Mouse (Mus musculus) neural tube, embryonic 11.5 days (tissue): ENCODE measurements around the gene Hyal1. TPM values are rescaled to one million over a fixed set of nuclear protein-coding genes. Genes with fewer than 3 reads are reported as not detected.
A peak's percentile ranks its signal among the peaks of the same experiment; 100 is the strongest.

ENCODE experiments used
- ATAC-seq: fragments of 200-750 bp; cut with Nextera tagmentation; 2 replicates; pipeline ENCODE4 v1.8.0; 2017; ENCODE audit warnings: moderate number of reproducible peaks, mild to moderate bottlenecking, moderate TSS enrichment, moderate library complexity; ENCODE audit not compliant: insufficient read depth, low FRiP score, low TSS enrichment
- DNase-seq: peaks from one replicate; pipeline ENCODE4 v3.0.0-alpha.2; 2015; ENCODE audit warnings: low spot score
- H3K27ac ChIP-seq: fragments of 300-500 bp; sonication (generic); 2 replicates; pipeline ENCODE4 v1.5.1; 2014; ENCODE audit warnings: low read depth, mild to moderate bottlenecking, low read length
- H3K27me3 ChIP-seq: fragments of 300-500 bp; sonication (generic); 2 replicates; pipeline ENCODE4 v1.6.1; 2014; ENCODE audit warnings: mild to moderate bottlenecking, low read length, mixed read lengths; ENCODE audit not compliant: control insufficient read depth, insufficient read depth
- H3K36me3 ChIP-seq: fragments of 300-500 bp; sonication (generic); 2 replicates; pipeline ENCODE4 v1.6.1; 2014; ENCODE audit warnings: mild to moderate bottlenecking, low read length, moderate library complexity, mixed read lengths; ENCODE audit not compliant: control insufficient read depth, insufficient read depth
- H3K4me1 ChIP-seq: fragments of 300-500 bp; sonication (generic); 2 replicates; pipeline ENCODE4 v1.6.1; 2014; ENCODE audit warnings: low read length, mixed read lengths; ENCODE audit not compliant: control insufficient read depth, insufficient read depth
- H3K4me2 ChIP-seq: fragments of 300-500 bp; sonication (generic); 2 replicates; pipeline ENCODE4 v1.6.1; 2014; ENCODE audit warnings: low read depth, mild to moderate bottlenecking, moderate library complexity
- H3K4me3 ChIP-seq: fragments of 300-500 bp; sonication (generic); 2 replicates; pipeline ENCODE4 v1.5.1; 2014; ENCODE audit warnings: low read depth, low read length
- H3K9ac ChIP-seq: fragments of 300-500 bp; sonication (generic); 2 replicates; pipeline ENCODE4 v1.6.1; 2014; ENCODE audit warnings: mild to moderate bottlenecking, low read length
- H3K9me3 ChIP-seq: fragments of 300-500 bp; sonication (generic); 2 replicates; pipeline ENCODE4 v1.6.1; 2016; ENCODE audit warnings: low read length; ENCODE audit not compliant: control insufficient read depth
- WGBS: fragments of 180-500 bp; shearing (Covaris S2); extraction: QIAGEN DNeasy Blood & Tissue Kit; methylation state at CpG from one replicate; pipeline ENCODE4 v1.1.7; 2014; 5-methylcytosine and 5-hydroxymethylcytosine counted together
- polyA plus RNA-seq: library from polyadenylated mRNA; unstranded; fragments of >200 nt; fragmentation: Nextera tagmentation; extraction: Ambion mirVana; gene quantifications from 2 replicates; pipeline ENCODE4 v1.2.1, GENCODE M21; 2014

Hyal1 gene
- polyA plus RNA-seq: 3.3 and 4.0 TPM in 2 replicates

GRCm38 (mm10) chr9:107576357-107577107 lies at the start of gene Hyal1:
Gene Hyal1, plus strand, starts transcription at chr9:107576927.
- Histone ChIP-seq H3K27me3 (no peaks in the 10 kb centered on the region), H3K27ac (no peak within 1 kb of the TSS), H3K4me2 (peak within 1 kb of the TSS; percentile 51), H3K4me3 (peak within 1 kb of the TSS; percentile 21; the same call in 1 of the 2 replicates), H3K4me1 (peaks cover 15% of the 10 kb centered on the region), H3K36me3 (peaks cover 10% of the 10 kb centered on the region), H3K9ac (peak within 1 kb of the TSS; percentile 43), H3K9me3 (no peaks in the 10 kb centered on the region)
- 29% methylated on average over 16 of the region's 16 CpGs for WGBS
- ATAC-seq (peak; percentile 71; the same call in 1 of the 2 replicates), DNase-seq (peak; percentile 81)

DNA sequence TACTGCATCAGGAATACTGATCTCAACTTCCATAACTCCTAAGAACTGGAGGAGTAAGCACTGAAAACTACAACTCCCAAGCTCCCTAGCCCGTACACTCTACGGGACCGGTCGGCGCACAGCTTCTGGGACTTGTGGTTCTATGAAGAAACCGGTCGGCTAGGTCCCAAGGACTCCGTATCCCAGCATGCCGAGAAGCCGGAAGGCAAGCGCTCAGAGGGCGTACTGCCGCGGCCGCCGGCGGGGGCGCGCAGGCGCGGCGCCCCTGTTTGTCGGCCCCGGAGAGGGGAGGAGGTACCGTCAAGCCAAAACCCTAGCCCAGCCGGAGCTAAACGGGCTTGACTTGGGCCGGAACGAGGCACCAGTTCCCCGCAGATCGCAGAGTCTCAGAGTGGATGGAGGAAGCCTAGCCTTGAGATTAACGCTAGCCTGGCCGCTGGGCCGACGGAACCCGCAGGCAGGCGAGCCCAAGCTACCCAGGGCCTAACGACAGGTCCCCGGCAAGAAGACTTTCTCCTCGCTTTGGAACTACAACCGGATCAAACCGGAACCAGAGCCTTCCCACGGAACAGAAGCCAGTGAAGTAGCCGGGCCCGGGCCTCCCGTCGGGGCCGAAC lies 42.8 kb upstream of the Hyal1 start, which contains the start of gene Tmem115:
Gene Tmem115 (plus strand): TSS at position 155 of the 617 bp plus-strand sequence.
- under 1% methylated on average over 48 of the region's 48 CpGs for WGBS
- H3K27ac ChIP-seq: no peak within 1 kb of the TSS
- H3K27me3 ChIP-seq: no peaks in the 10 kb centered on the region
- H3K4me1 ChIP-seq: peaks cover 27% of the 10 kb centered on the region
- peaks cover 8% of the 10 kb centered on the region; the same call in 1 of the 2 replicates for H3K36me3 ChIP-seq
- H3K9me3 ChIP-seq: no peaks in the 10 kb centered on the region
- ATAC-seq: peak; percentile 96
- H3K9ac ChIP-seq: peak within 1 kb of the TSS; percentile 82
- peak; percentile 94 for DNase-seq
- peak within 1 kb of the TSS; percentile 68 for H3K4me3 ChIP-seq
- peak within 1 kb of the TSS; percentile 100 for H3K4me2 ChIP-seq

DNA sequence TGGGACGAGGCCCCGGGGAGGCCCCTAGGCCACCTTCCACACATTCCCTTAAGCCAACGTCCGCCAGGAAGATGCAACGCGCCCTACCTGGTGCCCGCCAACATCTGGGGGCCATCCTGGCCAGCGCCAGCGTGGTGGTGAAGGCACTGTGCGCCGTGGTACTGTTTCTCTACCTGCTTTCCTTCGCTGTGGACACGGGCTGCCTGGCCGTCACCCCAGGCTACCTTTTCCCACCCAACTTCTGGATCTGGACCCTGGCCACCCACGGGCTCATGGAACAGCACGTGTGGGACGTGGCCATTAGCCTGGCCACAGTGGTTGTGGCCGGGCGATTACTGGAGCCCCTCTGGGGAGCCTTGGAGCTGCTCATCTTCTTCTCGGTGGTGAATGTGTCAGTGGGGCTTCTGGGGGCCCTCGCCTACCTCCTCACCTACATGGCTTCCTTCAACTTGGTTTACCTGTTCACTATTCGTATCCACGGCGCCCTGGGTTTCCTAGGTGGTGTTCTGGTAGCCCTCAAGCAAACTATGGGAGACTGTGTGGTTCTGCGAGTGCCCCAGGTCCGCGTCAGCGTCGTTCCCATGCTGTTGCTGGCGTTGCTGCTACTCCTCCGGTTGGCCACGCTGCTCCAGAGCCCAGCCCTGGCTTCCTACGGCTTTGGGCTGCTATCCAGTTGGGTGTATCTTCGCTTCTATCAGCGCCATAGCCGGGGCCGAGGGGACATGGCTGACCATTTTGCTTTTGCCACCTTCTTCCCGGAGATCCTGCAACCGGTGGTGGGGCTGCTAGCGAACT lies 42.1 kb upstream of the Hyal1 start:
- peaks cover 12% of the 10 kb centered on the region; the same call in 1 of the 2 replicates for H3K36me3 ChIP-seq
- no peak for DNase-seq
- no peaks in the 10 kb centered on the region for H3K9me3 ChIP-seq
- 1% methylated on average over 40 of the region's 40 CpGs for WGBS
- peaks cover 27% of the 10 kb centered on the region for H3K4me1 ChIP-seq
- H3K4me3 ChIP-seq: peak overlapping the region; percentile 68
- no peak overlapping the region for H3K27ac ChIP-seq
- ATAC-seq: peak; percentile 15; the same call in 1 of the 2 replicates
- peak overlapping the region; percentile 100 for H3K4me2 ChIP-seq
- peak overlapping the region; percentile 82 for H3K9ac ChIP-seq
- no peaks in the 10 kb centered on the region for H3K27me3 ChIP-seq

- no peak for DNase-seq
- no peaks in the 10 kb centered on the region for H3K27me3 ChIP-seq
- H3K9me3 ChIP-seq: no peaks in the 10 kb centered on the region
- WGBS: 95% methylated on average over 7 of the region's 7 CpGs
- H3K4me1 ChIP-seq: peaks cover 40% of the 10 kb centered on the region
- H3K36me3 ChIP-seq: peaks cover 15% of the 10 kb centered on the region; the same call in 1 of the 2 replicates
- no peak overlapping the region for H3K4me2 ChIP-seq
- H3K4me3 ChIP-seq: no peak overlapping the region
- H3K9ac ChIP-seq: no peak overlapping the region
- no peak overlapping the region for H3K27ac ChIP-seq
- ATAC-seq: no peak
Measured at GRCm38 (mm10) chr9:107538231-107538630, 38.5 kb upstream of the Hyal1 start.

DNA sequence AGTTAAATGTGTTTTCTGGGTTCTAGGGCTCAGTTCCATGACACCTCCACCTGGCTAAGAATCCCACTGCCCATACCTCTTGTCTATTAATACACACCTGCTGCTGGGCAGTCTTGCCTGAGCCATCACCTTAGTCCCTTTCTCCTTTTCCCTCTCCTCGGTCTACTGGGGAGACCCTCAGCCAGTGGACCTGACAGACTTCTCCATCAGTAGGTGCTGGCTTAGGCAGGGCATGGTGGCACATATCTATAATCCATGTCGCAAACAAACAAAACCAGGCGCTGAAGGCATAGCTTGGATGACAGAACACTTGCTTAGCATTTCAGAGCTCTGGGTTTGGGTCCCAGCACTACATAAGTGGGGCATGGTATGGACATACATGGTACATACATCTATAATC lies 38.0 kb upstream of the Hyal1 start:
- Histone ChIP-seq H3K27me3 (no peaks in the 10 kb centered on the region), H3K36me3 (peaks cover 15% of the 10 kb centered on the region; the same call in 1 of the 2 replicates), H3K4me2 (no peak overlapping the region), H3K27ac (no peak overlapping the region), H3K9me3 (no peaks in the 10 kb centered on the region), H3K9ac (no peak overlapping the region), H3K4me3 (no peak overlapping the region), H3K4me1 (peaks cover 40% of the 10 kb centered on the region)
- DNase-seq: no peak
- 91% methylated on average over 3 of the region's 3 CpGs for WGBS
- no peak for ATAC-seq

DNA sequence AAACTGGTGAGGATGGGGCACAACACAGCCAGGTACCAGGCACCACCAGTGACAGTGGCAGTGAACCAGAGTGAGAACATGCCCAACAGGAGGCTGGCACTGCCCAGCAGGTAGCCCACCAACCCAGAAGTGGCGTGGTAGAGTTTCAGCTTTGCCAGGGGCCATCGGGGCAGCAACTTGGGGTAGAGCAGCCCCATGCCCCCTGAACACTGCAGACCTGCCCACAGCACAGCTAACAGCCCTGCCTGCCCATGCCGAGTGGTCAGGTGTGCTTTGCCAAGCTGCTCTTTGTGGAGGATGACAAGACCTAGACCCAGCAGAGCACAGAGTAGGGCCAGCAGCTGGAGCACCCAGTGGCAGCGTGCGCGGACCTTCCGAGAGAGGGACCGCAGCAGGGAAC lies 36.8 kb upstream of the Hyal1 start:
- ATAC-seq: no peak
- Histone ChIP-seq H3K9ac (no peak overlapping the region), H3K4me1 (peaks cover 35% of the 10 kb centered on the region), H3K36me3 (peaks cover 15% of the 10 kb centered on the region; the same call in 1 of the 2 replicates), H3K27ac (no peak overlapping the region), H3K4me3 (no peak overlapping the region), H3K9me3 (no peaks in the 10 kb centered on the region), H3K4me2 (no peak overlapping the region), H3K27me3 (no peaks in the 10 kb centered on the region)
- no peak for DNase-seq
- 94% methylated on average over 8 of the region's 8 CpGs for WGBS

DNA sequence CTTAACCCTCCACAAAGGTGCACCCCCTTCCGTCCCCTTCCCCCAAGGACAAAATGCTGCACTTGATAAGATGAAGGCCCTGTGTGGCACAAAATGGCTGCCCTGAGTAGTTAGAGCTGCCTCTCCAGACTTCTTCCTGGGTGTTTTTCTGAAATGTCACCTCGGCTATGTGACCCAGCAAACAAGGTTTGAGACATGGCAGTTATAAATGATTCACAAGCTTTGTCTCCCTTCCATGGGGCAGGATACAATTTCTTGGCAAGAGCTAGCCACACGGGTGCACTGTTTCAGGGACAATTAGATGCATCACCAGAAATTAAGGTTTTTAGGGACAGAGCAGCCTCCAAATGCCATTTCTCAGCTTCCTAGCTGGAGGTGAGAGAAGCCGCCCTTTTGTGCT lies 36.3 kb upstream of the Hyal1 start:
- no peaks in the 10 kb centered on the region for H3K27me3 ChIP-seq
- no peak overlapping the region for H3K27ac ChIP-seq
- H3K9me3 ChIP-seq: no peaks in the 10 kb centered on the region
- ATAC-seq: no peak
- H3K4me1 ChIP-seq: peaks cover 30% of the 10 kb centered on the region
- no peak for DNase-seq
- WGBS: 72% methylated on average over 4 of the region's 4 CpGs
- H3K4me2 ChIP-seq: no peak overlapping the region
- H3K36me3 ChIP-seq: peaks cover 16% of the 10 kb centered on the region
- H3K4me3 ChIP-seq: no peak overlapping the region
- no peak overlapping the region for H3K9ac ChIP-seq

GRCm38 (mm10) chr9:107541005-107541404 lies 35.7 kb upstream of the Hyal1 start:
- H3K27ac ChIP-seq: no peak overlapping the region
- peak overlapping the region; percentile 85 for H3K4me2 ChIP-seq
- no peaks in the 10 kb centered on the region for H3K9me3 ChIP-seq
- H3K9ac ChIP-seq: no peak overlapping the region; the same call in 1 of the 2 replicates
- no peak for ATAC-seq
- no peak for DNase-seq
- WGBS: 31% methylated on average over 10 of the region's 10 CpGs
- no peaks in the 10 kb centered on the region for H3K27me3 ChIP-seq
- H3K36me3 ChIP-seq: peaks cover 16% of the 10 kb centered on the region
- H3K4me1 ChIP-seq: peaks cover 24% of the 10 kb centered on the region
- peak overlapping the region; percentile 52 for H3K4me3 ChIP-seq
